Mouse (Mus musculus): ENCODE measurements around the gene Slc30a2.

Slc30a2 gene

DNA sequence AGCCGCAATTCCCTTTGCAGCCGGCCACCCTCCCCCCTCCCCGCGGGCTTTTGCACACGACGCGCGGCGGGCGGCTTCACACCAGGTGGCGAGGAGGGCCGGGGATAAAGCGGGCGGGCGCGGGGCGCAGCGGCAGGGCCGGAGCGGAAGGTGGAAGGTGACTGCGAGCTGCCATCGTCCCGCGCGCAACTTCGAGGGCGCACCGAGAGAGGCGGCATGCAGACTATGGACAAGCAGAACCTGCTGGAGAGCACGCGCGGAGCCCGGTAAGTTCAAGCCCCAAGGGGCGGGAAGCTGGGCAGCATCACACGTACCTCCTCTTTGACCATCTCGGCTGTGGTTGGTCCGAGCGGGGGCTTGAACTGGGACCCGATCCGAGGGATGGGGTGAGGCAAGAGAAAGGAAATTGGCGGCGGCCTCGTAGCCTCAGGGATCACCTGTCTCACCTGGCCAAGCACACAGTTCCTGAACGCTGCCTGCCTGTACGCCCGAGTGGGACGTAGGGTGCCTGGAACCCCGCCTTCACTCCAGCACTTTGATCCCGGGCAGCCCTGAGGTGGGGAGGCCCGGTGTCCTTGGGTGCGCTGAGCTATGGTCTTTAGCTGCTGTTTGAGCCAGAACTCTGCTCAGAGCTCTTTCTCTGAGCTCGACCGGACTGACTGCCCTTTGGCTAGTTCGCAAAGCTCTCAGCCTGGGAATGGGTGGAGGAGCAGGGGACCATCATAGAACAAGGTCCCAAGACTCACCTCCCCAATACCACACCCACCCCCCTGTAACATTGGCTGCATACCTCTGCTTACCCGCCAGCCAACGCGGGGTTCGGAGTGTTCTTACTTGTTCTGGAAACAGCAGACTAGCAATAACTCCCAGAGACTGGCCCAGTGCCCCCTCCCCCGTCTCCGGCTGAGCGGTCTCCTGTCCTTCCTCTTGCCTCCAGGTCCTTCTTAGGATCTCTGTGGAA is at the start of gene Slc30a2:
Gene Slc30a2, plus strand, starts transcription at position 111 of the 961 bp plus-strand sequence.
- no peak for DNase-seq (ENCODE audit: low read depth, low spot score)

DNA sequence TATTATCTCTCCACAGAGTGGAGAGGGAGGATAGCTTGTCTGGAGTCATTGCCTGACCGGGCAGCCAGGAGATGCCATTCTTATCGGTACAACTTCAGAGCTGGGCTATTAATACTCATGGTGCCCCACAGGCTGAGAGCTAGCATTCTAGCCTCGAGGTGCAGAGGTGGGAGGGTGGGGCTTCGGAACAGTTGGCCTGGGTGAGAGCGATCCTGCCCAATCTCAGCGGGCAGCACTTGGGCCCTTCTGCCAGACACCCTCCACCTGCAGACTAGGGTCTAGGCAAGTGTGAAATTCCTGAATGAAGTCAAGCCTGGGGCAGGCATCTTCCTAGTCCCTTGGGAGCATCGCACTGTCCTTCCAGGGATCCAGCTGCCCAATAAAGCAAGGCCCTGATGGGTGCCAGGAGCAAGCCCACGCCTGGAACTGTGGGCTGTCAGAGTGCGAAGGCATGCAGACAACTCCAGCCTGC is 49.3 kb upstream of the Slc30a2 start:
- no peak for DNase-seq (ENCODE audit: low read depth, low spot score)

DNA sequence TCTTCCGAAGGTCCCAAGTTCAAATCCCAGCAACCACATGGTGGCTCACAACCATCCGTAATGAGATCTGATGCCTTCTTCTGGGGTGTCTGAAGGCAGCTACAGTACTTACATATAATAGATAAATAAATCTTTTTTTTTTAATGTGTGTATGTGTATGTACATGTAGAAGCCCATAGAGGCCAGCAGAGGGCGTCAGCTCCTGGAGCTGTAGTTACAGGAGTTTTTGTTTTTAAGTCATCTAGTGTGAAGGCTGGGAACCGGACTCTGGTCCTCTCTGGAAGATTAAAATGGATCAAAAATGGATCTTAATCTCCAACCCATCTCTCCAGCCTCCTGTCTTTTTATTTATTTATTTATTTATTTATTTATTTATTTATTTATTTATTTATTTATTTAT is 46.9 kb upstream of the Slc30a2 start:
- peak; percentile 37 for DNase-seq (ENCODE audit: low read depth, low spot score)

DNA sequence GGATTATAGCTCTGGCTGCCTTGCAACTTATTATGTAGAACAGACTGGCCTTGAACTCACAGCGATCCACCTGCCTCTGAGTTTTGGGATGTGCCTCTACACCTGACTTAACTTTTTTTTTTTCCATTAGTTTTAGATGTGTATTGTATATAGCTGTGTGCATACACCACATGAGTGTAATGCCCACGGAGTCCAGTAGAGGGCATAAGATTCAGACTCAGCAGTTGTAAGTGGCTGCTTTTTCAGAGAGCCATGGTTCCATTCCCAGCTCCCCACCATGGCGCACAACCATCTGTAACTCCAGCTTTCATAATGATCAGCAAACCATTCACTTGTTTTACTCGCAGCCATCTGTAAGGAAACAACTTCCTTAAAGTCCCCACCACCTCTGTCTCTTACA is 46.5 kb upstream of the Slc30a2 start:
- peak; percentile 36 for DNase-seq (ENCODE audit: low read depth, low spot score)

DNA sequence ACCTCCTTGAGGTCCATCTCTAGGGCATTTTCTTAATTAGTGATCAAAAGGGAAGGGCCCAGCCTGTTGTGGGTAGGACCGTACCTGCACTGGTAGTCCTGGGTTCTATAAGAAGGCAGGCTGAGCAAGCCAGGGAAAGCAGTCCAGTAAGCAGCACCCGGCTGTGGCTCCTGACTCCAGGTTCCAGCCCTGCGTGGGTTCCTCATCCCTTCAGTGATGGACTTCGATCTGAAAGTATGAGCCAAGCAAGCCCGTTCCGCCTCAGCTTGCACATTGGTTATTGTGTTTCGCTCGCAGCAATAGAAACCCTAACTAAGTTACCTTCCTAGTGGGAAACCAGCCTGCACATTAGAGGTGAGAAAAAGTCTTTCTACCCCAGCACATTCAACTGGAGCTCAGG is 45.6 kb upstream of the Slc30a2 start:
- DNase-seq (ENCODE audit: low read depth, low spot score), result no peak

DNA sequence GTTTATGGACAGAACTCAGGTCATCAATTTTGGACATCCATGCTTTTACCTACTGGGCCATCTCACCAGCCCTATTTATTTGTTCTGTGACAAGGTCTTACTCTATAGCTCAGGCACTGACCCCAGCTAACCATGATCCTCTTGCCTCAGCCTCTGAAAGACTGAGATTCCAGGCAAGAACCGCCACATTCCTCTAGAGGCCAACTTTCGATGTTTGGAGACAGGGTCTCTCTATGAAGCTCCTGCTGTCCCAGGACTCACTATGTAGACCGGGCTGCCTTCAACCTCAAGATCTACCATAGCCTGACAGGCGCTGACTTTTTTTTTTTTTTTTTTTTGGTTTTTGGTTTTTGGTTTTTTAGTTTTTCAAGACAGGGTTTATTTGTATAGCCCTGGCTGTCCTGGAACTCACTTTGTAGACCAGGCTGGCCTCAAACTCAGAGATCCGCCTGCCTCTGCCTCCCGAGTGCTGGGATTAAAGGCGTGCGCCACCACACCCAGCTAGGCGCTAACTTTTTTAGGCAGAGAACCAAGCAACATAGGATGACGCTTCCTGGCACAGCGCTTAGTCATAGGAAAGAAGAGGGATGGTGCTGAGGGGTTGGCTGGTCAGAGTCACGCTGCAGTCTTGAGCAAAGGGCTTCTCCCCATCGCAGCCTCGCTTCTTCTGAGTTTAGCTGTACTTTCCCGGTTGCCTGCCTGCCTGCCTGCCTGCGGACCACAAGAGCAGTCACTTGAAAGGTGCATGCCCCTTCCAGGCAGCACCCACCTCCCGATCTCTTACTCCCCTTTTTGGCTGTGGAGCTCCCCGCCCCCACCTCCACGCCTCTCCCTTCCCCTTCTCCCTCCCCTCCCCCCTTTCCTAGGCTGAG is 44.1 kb upstream of the Slc30a2 start:
- no peak for DNase-seq (ENCODE audit: low read depth, low spot score)

DNA sequence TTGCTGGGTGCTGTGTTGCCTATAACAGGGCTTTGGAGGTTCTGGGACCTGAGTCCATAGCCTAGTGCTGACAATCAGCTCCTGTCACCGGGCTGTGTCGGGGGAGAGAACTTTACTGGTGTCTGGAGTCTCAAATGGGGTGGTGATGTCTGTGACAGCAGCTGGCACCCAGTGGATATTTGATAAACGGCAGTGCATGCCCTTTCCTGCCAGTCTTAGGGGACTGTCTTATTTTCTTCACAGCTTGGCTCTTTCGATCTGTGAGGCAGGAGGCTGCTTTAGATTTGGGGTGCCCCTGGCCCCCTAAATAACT is 43.5 kb upstream of the Slc30a2 start:
- DNase-seq (ENCODE audit: low read depth, low spot score), result no peak

DNA sequence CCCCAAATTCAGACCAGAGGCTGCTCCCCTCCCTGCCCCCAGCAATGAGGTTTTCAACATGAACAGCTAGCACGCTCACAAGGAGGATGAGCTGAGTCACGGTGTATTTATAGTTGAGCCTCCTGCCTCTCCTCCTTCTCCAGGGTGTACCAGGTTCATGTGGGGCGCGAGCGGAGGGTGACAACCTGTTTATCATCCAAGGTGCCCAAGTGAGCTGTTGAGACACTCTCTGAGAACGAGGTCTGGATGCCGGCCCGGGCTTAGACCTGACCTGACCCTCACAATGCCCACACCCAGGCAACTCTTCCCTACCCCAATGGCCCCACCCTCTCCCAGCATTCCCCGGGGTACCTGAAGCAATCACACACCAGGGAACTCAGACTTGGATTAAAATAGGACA is 42.7 kb upstream of the Slc30a2 start:
- DNase-seq (ENCODE audit: low read depth, low spot score), result no peak

DNA sequence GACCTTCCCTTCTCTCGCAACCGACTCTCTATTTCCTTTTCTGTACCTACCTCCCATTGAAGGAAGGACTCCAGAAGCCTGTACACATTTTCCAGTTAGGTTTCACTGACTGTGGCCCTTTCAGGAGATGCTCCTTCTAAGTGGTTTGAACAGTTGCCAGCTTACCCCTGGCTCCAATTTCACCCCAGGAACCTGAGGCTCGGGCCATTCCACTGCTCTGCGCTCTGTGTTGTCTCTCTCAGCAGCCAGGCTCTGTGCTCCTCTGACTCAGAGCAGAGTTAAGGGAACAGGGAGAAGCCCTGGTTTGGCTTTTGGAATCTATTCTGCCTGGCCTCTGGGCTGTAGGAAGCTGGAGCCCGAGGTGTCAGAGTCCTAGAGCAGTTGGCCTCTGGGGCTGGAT is 40.9 kb upstream of the Slc30a2 start:
- DNase-seq (ENCODE audit: low read depth, low spot score), result no peak

DNA sequence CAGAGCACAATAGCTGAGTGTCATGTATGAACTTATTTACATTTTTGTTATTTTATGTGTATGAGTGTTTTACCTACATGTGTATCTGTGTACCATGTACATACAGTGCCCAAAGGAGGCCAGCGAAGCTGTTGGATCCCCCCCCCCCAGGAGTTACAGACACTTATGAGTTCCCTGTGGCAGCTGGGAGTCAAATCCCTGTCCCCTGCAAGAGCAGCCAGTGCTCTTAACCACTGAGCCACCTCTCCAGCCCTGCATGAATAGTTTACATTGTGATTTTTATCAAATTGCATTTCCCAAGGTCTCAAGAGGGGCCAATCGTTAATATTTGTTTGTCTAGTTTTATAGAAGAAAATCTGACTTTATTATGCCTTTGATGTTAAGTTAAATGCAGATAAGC is 36.0 kb upstream of the Slc30a2 start:
- DNase-seq (ENCODE audit: low read depth, low spot score), result no peak

DNA sequence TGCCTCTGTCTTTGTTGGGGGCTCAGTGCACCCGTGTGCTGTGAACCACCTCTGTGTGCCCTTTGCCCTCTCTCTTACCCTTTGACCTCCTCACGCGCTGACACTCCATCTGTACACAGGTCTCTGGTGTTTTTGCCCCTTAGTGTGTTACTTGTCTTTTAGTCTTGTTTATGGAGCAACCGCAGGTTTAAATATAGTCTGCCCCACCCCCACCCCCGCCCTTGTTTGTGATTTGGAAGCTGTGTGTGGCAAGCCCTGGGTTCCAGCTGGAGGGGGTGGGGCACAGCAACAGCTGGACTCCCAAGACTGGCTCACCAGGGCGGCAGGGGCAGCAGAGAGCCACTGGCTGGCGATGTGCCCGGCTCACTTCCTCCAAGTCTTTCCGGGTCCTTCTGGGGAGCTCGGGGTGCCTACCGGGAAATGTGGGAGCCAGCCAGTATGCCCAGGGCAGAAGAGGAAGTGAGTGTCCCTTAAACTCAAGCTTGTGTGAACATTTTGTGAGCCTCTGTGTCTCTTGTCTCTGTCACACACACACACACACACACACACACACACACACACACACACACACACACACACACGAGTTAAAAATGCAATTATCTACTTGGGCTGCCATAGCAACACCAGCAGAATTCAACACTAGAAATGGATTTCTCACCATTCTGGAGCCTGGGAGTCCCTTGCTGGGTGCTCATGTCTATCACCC is 35.5 kb upstream of the Slc30a2 start:
- peak; percentile 51 for DNase-seq (ENCODE audit: low read depth, low spot score)

DNA sequence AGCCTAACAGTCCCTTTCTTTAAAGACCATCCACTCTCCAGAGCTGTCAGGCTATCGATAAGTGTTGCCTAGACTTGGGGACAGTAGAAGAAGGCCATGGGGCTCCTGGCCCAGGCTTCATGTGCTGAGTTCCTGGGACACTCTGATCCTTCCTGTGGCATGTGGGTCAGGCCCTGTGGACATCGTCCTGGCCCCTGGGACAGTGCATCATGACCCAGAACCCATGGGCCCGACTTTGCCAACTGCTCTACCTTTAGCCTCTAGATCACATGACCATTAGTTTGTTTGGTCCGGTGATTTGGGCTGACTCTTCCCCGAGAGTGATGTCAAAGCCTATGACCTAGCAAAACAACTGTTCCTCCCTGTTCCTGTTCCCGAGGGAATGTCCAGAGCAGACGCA is 32.9 kb upstream of the Slc30a2 start:
- no peak for DNase-seq (ENCODE audit: low read depth, low spot score)

DNA sequence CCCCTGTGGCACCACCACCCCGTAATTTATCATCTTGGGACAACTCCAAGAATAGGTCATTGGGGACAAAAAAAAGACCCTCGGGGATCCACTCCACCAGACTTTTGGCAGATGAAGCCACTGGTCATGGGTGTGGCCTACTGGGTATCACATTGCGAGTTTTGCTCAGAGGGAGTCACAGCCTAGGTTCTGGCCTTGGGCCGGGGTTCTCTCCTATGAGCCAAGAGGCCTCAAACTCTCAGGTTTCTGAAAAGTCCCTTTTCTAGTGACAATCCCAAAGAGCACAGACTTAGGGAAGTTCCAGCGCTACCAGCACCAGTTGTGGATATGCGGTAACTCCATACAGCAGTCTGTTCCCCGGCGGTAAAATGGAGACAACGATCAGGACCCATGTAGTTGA is 32.3 kb upstream of the Slc30a2 start:
- no peak for DNase-seq (ENCODE audit: low read depth, low spot score)

DNA sequence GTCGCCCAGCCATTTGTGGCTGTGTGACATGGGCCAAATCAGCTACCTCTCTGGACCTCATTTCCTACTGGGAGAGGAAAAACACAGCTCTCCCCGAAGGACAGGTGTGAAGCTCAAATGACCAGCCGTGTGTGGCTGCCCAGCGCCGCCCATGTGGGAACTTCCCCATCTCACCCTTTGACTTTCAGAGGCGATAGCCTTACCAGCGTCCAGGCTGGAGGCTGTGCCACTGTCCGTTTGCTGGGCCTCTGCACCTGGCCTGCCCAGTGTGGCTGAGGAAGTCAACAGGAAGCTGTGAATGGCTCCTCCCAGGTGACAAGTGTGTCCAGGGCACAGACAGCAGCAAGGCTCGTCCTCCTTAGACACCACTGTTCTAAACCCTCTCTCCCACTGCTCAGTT is 31.2 kb upstream of the Slc30a2 start:
- DNase-seq (ENCODE audit: low read depth, low spot score), result no peak

DNA sequence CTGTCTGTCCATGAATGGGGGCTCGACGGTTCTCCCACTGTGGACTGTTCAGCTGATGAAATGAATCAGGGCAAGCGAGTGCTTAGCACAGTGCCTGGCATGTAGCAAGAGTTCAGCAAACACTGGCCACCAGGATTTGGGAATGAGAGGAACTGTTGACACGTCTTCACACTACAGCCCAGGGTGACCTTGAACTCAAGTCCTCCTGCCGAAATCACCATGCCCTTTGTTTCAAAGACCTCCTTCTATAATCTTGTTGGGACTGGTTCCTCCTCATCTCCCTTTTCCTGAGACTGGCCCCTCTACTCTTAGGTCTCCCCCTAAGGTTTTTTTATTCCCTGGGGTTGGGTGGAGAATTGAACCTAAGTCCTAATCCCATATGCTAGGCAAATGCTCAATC is 30.6 kb upstream of the Slc30a2 start:
- no peak for DNase-seq (ENCODE audit: low read depth, low spot score)

DNA sequence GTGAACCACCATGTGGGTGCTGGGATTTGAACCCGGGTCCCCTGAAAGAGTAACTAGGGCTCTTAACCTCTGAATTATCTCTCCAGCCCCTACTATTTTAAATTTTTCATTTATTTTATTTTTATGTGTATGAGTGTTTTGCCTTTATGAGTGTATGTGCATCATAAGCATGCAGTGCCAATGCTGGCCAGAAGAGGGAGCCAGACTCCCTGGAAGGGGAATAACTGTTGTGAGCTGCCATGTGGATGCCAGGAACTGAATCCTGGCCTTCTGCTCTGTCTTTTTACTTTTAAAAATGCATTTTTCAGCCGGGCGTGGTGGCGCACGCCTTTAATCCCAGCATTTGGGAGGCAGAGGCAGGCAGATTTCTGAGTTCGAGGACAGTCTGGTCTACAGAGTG is 30.1 kb upstream of the Slc30a2 start:
- peak; percentile 45 for DNase-seq (ENCODE audit: low read depth, low spot score)

DNA sequence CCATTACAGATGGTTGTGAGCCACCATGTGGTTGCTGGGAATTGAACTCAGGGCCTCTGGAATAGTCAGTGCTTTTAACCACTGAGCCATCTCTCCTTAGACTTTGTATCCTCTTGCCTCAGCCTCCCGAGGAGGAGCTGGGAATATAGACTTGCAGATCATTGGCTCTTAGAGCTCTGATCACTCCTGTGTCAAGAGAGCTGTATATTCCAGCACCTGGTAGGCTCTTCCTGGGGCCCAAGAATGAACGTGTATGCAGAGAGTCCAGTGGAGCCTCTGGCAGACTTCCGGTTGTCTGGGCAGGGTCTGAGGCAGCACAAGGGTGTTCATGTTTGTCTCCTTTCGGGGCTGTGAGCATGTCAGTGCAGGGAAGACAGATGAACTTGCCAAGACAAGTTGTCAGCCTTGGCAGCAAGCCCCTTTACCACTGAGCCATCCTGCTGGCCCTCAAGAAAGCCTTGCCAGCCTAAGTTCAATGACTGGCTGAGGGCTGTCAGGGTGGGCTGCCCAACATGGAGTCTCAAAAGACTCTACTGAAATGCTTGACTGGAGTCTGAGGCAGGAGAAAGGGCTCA is 28.8 kb upstream of the Slc30a2 start:
- DNase-seq (ENCODE audit: low read depth, low spot score), result no peak

DNA sequence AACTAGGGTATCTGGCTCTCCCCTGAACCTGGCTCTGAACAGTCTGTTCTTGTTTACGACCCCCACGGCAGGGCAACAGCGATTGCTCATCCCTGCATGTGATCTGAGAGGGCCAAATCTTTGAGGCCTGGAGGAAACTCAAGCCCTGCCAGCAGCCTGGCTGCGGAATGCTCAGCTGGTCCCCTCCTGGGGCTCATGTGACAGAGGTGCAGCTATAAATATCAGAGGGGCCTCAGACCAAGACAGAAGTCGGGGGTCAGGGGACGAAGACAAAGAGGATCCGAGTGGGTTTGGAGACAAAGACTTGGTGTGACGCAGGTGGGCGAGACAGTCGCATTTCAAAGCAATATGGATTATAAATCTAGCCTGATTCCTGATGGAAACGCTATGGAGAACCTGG is 28.1 kb upstream of the Slc30a2 start, which contains the start of gene Trim63:
Gene Trim63, plus strand, starts transcription at position 245 of the 400 bp plus-strand sequence.
- DNase-seq (ENCODE audit: low read depth, low spot score), result no peak

DNA sequence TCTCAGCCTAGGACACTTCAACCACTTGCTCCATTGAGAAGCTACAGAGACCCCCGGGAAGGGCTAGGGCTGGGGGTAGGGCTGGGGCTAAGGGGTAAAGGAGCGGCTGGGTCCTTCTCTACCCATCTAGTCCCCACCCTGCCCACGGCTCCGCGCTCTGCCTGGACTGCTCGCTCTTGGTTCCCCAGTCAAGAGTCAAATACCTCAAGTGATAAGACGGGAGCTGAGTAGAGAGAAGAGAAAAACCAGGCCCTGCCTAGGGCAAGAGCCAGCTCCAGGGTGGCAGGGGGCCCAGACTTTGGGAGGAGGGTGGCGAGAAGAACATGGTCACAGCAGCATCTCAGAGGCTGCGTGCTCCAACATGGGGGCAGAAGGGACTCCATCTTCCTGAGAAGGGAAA is 27.5 kb upstream of the Slc30a2 start:
- DNase-seq (ENCODE audit: low read depth, low spot score), result no peak

DNA sequence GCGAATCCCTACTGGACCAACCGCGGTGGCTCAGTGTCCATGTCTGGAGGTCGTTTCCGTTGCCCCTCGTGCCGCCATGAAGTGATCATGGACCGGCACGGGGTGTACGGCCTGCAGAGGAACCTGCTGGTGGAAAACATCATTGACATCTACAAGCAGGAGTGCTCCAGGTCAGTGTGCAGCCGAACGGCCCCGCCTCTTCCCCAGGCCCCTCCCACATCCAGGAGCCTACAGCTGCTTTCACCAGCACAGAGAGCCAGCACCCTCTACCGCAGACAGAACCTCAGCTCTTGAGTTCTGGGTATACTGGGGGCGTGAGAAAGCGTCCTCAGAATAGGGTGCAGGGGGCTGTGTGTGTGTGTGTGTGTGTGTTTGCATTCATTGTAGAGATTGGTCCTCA is 26.6 kb upstream of the Slc30a2 start:
- DNase-seq (ENCODE audit: low read depth, low spot score), result no peak

DNA sequence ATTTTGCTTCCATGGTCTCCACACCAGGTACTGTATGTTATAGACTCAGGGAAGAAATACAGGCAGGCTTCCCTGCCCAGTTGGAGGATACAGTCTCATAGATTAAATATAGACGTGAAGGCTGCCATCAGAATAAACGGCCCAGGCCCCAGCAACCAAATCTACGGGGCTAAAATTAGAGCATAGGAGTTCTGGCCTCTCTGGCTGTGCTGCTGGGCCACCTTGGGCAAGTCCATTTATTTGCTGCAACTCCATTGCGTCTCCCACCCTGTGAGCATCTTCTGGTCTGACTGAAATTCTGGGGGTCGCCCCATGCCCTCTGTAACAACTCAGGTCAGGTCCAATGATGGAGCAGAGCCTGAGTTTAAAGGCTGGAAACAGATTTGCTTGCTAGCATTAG is 23.9 kb upstream of the Slc30a2 start:
- DNase-seq (ENCODE audit: low read depth, low spot score), result no peak

DNA sequence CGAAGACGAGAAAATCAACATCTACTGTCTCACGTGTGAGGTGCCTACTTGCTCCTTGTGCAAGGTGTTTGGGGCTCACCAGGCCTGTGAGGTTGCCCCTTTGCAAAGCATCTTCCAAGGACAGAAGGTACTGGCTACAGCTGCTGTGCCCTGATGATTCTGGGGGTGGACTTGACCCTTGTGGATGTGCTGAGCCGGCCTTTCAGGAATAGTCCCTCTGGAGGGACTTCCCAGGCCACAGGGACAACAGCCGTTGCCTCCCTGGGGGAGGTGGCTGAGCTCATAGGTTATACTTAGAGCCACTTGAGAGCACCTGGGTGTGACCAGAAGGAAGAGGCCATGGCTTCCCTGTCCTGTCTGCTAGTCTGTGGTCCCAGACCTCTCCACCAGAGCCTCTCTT is 23.3 kb upstream of the Slc30a2 start:
- no peak for DNase-seq (ENCODE audit: low read depth, low spot score)

Data from CD4-positive, CD25-positive, alpha-beta regulatory T cell, adult 2 months (primary cell).